Mouse (Mus musculus) C2C12 (cell line): ENCODE results near the gene Ehd4.

Experiments used
- CTCF ChIP-seq: IDR thresholded peaks from one replicate; pipeline ENCODE4 v1.5.1; 2011; ENCODE audit not compliant: control insufficient read depth, insufficient read depth, insufficient read length
- USF1 ChIP-seq: IDR thresholded peaks from one replicate; pipeline ENCODE4 v1.6.1; 2011; ENCODE audit warnings: low read depth, mild to moderate bottlenecking, control low read depth, moderate library complexity

- TF ChIP-seq CTCF: no peak
- no peak for TF ChIP-seq USF1
These were observed 25.8 kb downstream of the Ehd4 start for GRCm38 (mm10) chr2:120128611-120129051.
